Mouse (Mus musculus) midbrain, postnatal 0 days (tissue): ENCODE measurements around the gene Dctn1. TPM values are rescaled to one million over a fixed set of nuclear protein-coding genes. Genes with fewer than 3 reads are reported as not detected.

Experiments
- ATAC-seq: fragments of 200-750 bp; cut with Nextera tagmentation; 2 replicates; pipeline ENCODE4 v1.8.0; 2017; ENCODE audit warnings: moderate number of reproducible peaks, mild to moderate bottlenecking, moderate TSS enrichment, moderate library complexity; ENCODE audit not compliant: low FRiP score
- DNase-seq: peaks from one replicate; pipeline ENCODE4 v3.0.0-alpha.2; 2015; ENCODE audit warnings: low spot score
- H3K27ac ChIP-seq: fragments of 300-500 bp; sonication (generic); 2 replicates; pipeline ENCODE4 v1.5.1; 2014; ENCODE audit warnings: low read depth, mild to moderate bottlenecking, low read length, mixed read lengths
- H3K27me3 ChIP-seq: fragments of 300-500 bp; sonication (generic); 2 replicates; pipeline ENCODE4 v1.6.1; 2014; ENCODE audit warnings: low read length, control low read depth, mixed read lengths; ENCODE audit not compliant: insufficient read depth
- H3K36me3 ChIP-seq: fragments of 300-500 bp; sonication (generic); 2 replicates; pipeline ENCODE4 v1.6.1; 2014; ENCODE audit warnings: low read length, control low read depth, mixed read lengths; ENCODE audit not compliant: insufficient read depth
- H3K4me1 ChIP-seq: fragments of 300-500 bp; sonication (generic); 2 replicates; pipeline ENCODE4 v1.6.1; 2014; ENCODE audit warnings: mild to moderate bottlenecking, control low read depth, antibody characterized with exemption, low read length, mixed read lengths; ENCODE audit not compliant: insufficient read depth
- H3K4me2 ChIP-seq: fragments of 300-500 bp; sonication (generic); 2 replicates; pipeline ENCODE4 v1.6.1; 2014; ENCODE audit warnings: low read depth, mild to moderate bottlenecking, low read length, mixed read lengths; ENCODE audit not compliant: poor library complexity, severe bottlenecking
- H3K4me3 ChIP-seq: fragments of 300-500 bp; sonication (generic); 2 replicates; pipeline ENCODE4 v1.5.1; 2014; ENCODE audit warnings: low read depth, mild to moderate bottlenecking, low read length, moderate library complexity
- H3K9ac ChIP-seq: fragments of 300-500 bp; sonication (generic); replicated peaks from 2 replicates; pipeline ENCODE4 v1.6.1; 2014; ENCODE audit warnings: mild to moderate bottlenecking, low read length, moderate library complexity, mixed read lengths; ENCODE audit not compliant: poor library complexity, severe bottlenecking
- H3K9me3 ChIP-seq: fragments of 300-500 bp; sonication (generic); 2 replicates; pipeline ENCODE4 v1.6.1; 2016; ENCODE audit warnings: low read length, control low read depth
- CTCF ChIP-seq: IDR thresholded peaks from 2 replicates; pipeline ENCODE4 v1.5.1; 2016; ENCODE audit warnings: antibody characterized with exemption, mild to moderate bottlenecking
- WGBS: fragments of 180-500 bp; shearing (Covaris S2); extraction: QIAGEN DNeasy Blood & Tissue Kit; methylation state at CpG from one replicate; pipeline ENCODE4 v1.1.7; 2014; 5-methylcytosine and 5-hydroxymethylcytosine counted together
- polyA plus RNA-seq: library from polyadenylated mRNA; unstranded; fragments of >200 nt; fragmentation: Nextera tagmentation; extraction: Ambion mirVana; gene quantifications from 2 replicates; pipeline ENCODE4 v1.2.1, GENCODE M21; 2015
- total RNA-seq: library from RNA; depleted of rRNA; stranded (reverse); fragments of >200 nt; gene quantifications from 2 replicates; pipeline ENCODE4 v1.2.3, GENCODE M21; 2014

Gene Dctn1
- total and polyA plus RNA-seq, 2 experiments from 2014 or later, result 126 to 166 TPM

DNA sequence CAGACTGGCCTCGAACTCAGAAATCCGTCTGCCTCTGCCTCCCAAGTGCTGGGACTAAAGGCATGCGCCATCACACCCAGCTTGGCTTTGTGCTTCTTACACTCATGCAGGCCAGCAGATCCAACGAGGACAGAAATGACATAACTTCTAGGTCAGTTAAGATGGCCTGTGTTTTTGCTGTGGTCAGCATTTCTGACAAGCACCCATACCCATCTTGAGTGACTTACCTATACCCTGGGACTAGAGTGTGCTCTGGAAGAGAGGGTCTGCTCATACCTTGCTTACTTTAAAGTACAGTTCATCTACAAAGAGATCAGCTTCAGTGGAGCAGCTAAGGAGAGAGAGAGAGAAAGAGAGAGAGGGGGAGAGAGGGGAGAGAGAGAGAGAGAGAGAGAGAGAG lies 67.6 kb downstream of the Dctn1 start:
- Histone ChIP-seq H3K4me1 (no peaks in the 10 kb centered on the region), H3K27ac (no peak overlapping the region), H3K9ac (no peak overlapping the region), H3K36me3 (no peaks in the 10 kb centered on the region), H3K27me3 (peaks cover 3% of the 10 kb centered on the region; the same call in 1 of the 2 replicates), H3K9me3 (no peaks in the 10 kb centered on the region), H3K4me2 (no peak overlapping the region), H3K4me3 (no peak overlapping the region)
- DNase-seq (no peak), ATAC-seq (no peak)
- WGBS, result 78% methylated on average over 4 of the region's 4 CpGs
- TF ChIP-seq CTCF, result no peak

DNA sequence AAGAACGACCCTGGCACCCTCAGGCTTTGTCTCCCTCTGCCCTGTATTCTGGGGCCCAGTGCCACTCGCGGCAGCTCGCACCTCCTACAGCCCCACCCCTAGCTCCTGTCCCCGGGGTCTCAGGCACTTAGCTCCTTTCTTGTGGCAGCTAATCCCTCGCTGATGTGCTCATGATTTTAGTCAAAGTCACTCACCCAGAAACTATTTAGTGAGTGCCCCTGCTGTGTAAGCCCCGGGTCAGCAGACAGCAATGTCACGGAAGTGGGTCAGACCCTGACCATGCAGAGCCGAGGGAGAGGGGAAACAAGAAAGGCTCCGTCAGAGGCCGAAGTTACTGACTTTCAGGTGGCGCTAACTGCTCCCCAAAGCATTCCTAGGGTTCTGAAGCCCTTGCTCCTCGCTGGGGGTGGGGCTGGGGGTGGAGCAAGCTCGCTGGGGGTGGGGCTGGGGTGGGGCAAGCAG lies 68.6 kb downstream of the Dctn1 start:
- DNase-seq, result no peak
- ATAC-seq, result peak; percentile 47; the same call in 1 of the 2 replicates

DNA sequence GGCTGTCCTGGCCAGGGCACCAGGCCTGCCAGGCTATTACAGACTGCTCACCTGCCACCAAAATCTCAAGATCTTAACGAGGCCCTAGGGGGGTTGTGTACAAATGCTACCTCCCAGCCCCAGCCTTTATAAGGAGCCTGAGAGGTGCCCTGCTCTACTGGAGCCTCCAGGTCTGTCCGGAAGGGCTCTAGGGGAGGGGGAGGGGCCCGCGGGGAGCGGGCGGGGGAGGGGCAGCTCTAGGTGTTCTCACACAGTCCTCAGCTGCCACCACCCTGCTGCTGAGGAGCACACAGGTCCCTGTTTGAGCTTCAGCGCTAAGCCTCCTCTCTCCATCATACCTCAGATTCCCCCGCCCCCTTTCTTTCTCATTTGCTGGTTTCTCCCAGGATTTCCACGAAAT lies 71.4 kb downstream of the Dctn1 start:
- Histone ChIP-seq H3K9ac (no peak overlapping the region), H3K9me3 (no peaks in the 10 kb centered on the region), H3K4me3 (no peak overlapping the region), H3K36me3 (no peaks in the 10 kb centered on the region), H3K27me3 (peaks cover 3% of the 10 kb centered on the region; the same call in 1 of the 2 replicates), H3K4me2 (peak overlapping the region; percentile 24; the same call in 1 of the 2 replicates), H3K4me1 (no peaks in the 10 kb centered on the region), H3K27ac (no peak overlapping the region)
- no peak for DNase-seq
- ATAC-seq, result no peak
- WGBS, result 3% methylated on average over 8 of the region's 9 CpGs
- no peak for TF ChIP-seq CTCF

More for the DNA sequence above, 68.6 kb downstream of the Dctn1 start:
- Histone ChIP-seq H3K9ac (no peak overlapping the region), H3K27ac (no peak overlapping the region), H3K36me3 (no peaks in the 10 kb centered on the region), H3K4me3 (no peak overlapping the region), H3K4me2 (peak overlapping the region; percentile 30), H3K4me1 (no peaks in the 10 kb centered on the region), H3K27me3 (peaks cover 3% of the 10 kb centered on the region; the same call in 1 of the 2 replicates), H3K9me3 (no peaks in the 10 kb centered on the region)
- TF ChIP-seq CTCF, result no peak
- WGBS, result 2% methylated on average over 14 of the region's 14 CpGs

DNA sequence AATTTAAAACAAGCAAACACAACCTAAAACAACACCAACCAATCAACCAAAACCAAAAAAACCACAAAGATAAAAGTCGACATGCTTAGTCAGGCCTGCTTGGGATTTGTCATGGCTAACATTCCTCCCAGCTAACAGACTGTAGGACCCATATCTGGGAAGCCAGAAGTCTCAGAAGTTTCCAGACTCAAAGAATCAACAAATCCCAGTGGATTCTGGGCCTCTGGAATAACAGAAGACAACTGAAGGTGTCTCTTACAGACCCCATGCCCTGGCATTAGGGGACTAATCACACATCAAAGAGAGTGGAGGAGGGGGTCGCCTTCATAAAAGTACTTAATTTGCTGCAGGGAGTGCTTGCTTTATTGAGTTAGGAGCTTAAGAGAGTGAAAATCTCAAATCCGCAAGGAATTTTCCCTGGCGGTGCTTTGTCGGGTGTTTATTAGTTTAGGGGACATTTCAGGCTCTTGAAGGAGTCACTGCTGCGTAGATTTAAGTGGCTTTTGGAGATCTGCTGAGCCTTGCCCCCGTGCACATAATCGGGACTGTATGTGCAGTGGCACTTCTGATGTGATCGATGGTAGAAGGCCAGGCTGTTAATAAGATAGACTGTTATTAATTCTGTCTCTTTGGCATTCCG lies 78.8 kb downstream of the Dctn1 start:
- Histone ChIP-seq H3K9ac (no peak overlapping the region), H3K4me2 (no peak overlapping the region), H3K27me3 (no peaks in the 10 kb centered on the region), H3K9me3 (no peaks in the 10 kb centered on the region), H3K36me3 (no peaks in the 10 kb centered on the region), H3K4me3 (no peak overlapping the region), H3K27ac (no peak overlapping the region), H3K4me1 (no peaks in the 10 kb centered on the region)
- TF ChIP-seq CTCF, result no peak
- no peak for DNase-seq
- 20% methylated on average over 10 of the region's 10 CpGs for WGBS
- ATAC-seq, result no peak

DNA sequence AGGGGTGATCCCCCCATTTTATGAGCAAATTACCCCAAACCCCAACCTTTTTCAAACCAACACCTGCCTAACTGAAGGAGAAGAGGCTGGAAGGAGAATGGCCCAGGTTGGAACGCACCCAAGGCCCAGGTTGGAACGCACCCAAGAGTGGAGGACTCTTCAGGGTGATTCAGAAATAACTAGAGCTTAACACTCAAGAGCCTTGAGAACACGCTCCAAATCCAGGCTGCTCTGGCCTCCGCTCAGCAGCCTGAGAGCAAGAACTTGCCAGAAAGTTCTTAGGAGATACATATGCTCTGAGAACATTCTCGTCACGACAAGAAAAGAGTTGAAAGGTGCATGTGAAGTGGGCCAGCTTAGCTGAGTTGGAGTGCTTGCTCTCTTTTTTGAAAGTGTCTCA lies 79.4 kb downstream of the Dctn1 start:
- Histone ChIP-seq H3K4me3 (no peak overlapping the region), H3K9me3 (no peaks in the 10 kb centered on the region), H3K9ac (no peak overlapping the region), H3K36me3 (no peaks in the 10 kb centered on the region), H3K27ac (no peak overlapping the region), H3K4me1 (no peaks in the 10 kb centered on the region), H3K27me3 (no peaks in the 10 kb centered on the region), H3K4me2 (no peak overlapping the region)
- TF ChIP-seq CTCF, result no peak
- ATAC-seq, result no peak
- DNase-seq, result peak; percentile 16
- 73% methylated on average over 6 of the region's 6 CpGs for WGBS

DNA sequence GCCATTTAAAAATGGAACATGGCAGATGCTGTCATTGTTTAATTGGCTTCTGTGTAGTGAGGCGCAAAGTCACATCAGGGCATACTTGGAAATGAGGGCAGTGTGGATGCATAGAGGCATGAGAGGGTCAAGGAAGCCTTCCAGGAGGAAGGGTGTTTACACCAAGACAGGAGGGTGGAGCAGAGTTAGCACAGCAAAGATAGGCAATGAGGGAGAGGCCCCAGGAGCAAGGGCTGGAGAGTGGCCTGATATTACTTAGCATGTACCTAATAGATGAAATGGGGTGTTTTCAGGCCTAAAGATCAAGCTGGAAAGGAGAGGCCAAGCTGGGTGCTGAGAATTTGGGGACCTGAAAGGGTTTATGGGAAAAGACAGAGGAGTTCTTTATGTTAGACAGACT lies 80.3 kb downstream of the Dctn1 start:
- no peaks in the 10 kb centered on the region for H3K36me3 ChIP-seq
- DNase-seq (no peak), ATAC-seq (no peak)
- H3K4me2 ChIP-seq, result no peak overlapping the region
- H3K9me3 ChIP-seq, result no peaks in the 10 kb centered on the region
- no peak overlapping the region for H3K9ac ChIP-seq
- TF ChIP-seq CTCF, result no peak
- no peaks in the 10 kb centered on the region for H3K4me1 ChIP-seq
- no peak overlapping the region for H3K27ac ChIP-seq
- WGBS, result 100% methylated on average over 1 of the region's 1 CpGs
- H3K4me3 ChIP-seq, result no peak overlapping the region
- no peaks in the 10 kb centered on the region for H3K27me3 ChIP-seq
